Comparison of ENCODE assay signal across 15 mouse cellular contexts in the genomic region with DNA sequence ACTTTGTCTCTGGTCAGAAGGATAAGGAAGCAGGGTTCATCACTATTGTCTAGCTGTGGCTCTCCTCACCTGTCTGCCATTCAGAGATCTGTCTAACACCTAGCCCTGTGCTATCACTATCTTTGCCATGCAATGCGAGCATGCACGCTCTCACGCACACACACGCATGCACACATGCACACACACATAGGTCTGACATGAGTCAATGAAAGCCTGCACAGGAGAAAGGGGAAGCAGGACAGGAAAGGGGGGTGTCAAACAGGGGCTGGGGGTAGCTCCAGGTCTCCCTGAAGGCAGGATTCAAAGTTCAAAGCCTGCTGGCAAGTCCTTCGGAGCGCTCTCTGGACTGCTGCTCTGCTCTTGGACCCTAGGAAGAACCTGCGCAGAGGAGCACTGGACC.
"Had no signal": no experiment of that assay in that cellular context is flagged by ENCODE, and none has a peak within 500 bp of the region (broad histone marks: within the 10 kb centered on the region; RNA-seq: fewer than 3 reads in every experiment).

No protein-coding gene starts in this region.

- H3K27ac ChIP-seq: layer of hippocampus, adult 2 months; limb, embryonic 12.5 days; liver, embryonic 15.5 days; neural tube, embryonic 13.5 days had no signal

- H3K4me2 ChIP-seq: limb, embryonic 12.5 days; liver, embryonic 15.5 days; lung, embryonic 14.5 days; neural tube, embryonic 13.5 days had no signal

- DNase-seq: kidney, adult 18-20 months; kidney, postnatal 10 days; kidney, postnatal 4 days; liver; lung, embryonic 14.5 days; lung, postnatal 10 days; lung, postnatal 4 days; midbrain, embryonic 14.5 days; retina, postnatal 1 day; right cerebral cortex, postnatal 4 days; thymus, postnatal 4 days had no signal

- H3K4me1 ChIP-seq: limb, embryonic 12.5 days had no signal

- H3K9ac ChIP-seq: limb, embryonic 12.5 days; liver, embryonic 15.5 days; lung, embryonic 14.5 days; neural tube, embryonic 13.5 days had no signal

- H3K9me3 ChIP-seq: limb, embryonic 12.5 days; liver, embryonic 15.5 days; neural tube, embryonic 13.5 days had no signal

- H3K36me3 ChIP-seq: limb, embryonic 12.5 days; liver, embryonic 15.5 days; neural tube, embryonic 13.5 days had no signal

- H3K4me3 ChIP-seq: layer of hippocampus, adult 2 months; limb, embryonic 12.5 days; liver, embryonic 15.5 days; neural tube, embryonic 13.5 days had no signal
